Mouse (Mus musculus) heart, postnatal 36 days (tissue): ENCODE data around the gene Amer1. TPM values are rescaled to one million over a fixed set of nuclear protein-coding genes. Genes with fewer than 3 reads are reported as not detected.

ENCODE experiments used
- DNase-seq, 2 experiments: peaks; one replicate each; pipeline ENCODE4 v3.0.0; 2021 to 2022
- intact Hi-C: fragments of 180-260 bp; cut with DNase I; formaldehyde crosslinking; loops from one replicate; pipeline ENCODE4 v1.15.1; 2025
- total RNA-seq, 2 experiments: library from RNA; stranded (reverse); gene quantifications; 2 replicates each; pipeline ENCODE4 v1.2.3; 2021

Gene Amer1
- 1 to 10 TPM; 4.6 to 6.5 TPM for total RNA-seq

GRCm38 (mm10) chrX:95444776-95445111 is at the start of gene Amer1:
Gene Amer1 (minus strand): TSS chrX:95444872.
- intact Hi-C loops = loop anchor here (5.0 to 10.0 kb wide), 3 partner anchors 213 to 420 kb away; partner anchors contain the start of genes Spin4 and Zc4h2

GRCm38 (mm10) chrX:95457166-95457565 is 12.5 kb upstream of the Amer1 start:
- intact Hi-C loops = no loop called here
- DNase-seq = no peak

More at GRCm38 (mm10) chrX:95444776-95445111, at the start of gene Amer1:
- peak; percentile 89 to 91 for DNase-seq

- intact Hi-C loops = loop anchor here (10.0 kb wide), 2 partner anchors 281 to 421 kb away; partner anchors contain the start of gene Spin4
- no peak for DNase-seq
These were observed 1.2 kb upstream of the Amer1 start for GRCm38 (mm10) chrX:95445866-95446265.

GRCm38 (mm10) chrX:95445141-95445540 is 469 bp upstream of the Amer1 start:
- intact Hi-C loops = loop anchor here (10.0 kb wide), 2 partner anchors 280 to 420 kb away; partner anchors contain the start of gene Spin4
- no peak for DNase-seq

GRCm38 (mm10) chrX:95443898-95444775 is 535 bp downstream of the Amer1 start:
- intact Hi-C loops = loop anchor here (5.0 to 10.0 kb wide), 3 partner anchors 213 to 419 kb away; partner anchors contain the start of genes Spin4 and Zc4h2
- peak in 1 of 2 experiments; percentile 46 for DNase-seq

GRCm38 (mm10) chrX:95443390-95443789 is 1.3 kb downstream of the Amer1 start:
- peak; percentile 2 to 8 for DNase-seq
- intact Hi-C loops = loop anchor here (5.0 to 10.0 kb wide), 3 partner anchors 214 to 419 kb away; partner anchors contain the start of genes Spin4 and Zc4h2

GRCm38 (mm10) chrX:95442261-95442660 is 2.4 kb downstream of the Amer1 start:
- intact Hi-C loops = loop anchor here (5.0 to 10.0 kb wide), 3 partner anchors 215 to 417 kb away; partner anchors contain the start of genes Spin4 and Zc4h2
- DNase-seq = no peak

- no peak for DNase-seq
- intact Hi-C loops = loop anchor here (5.0 to 10.0 kb wide), 3 partner anchors 216 to 416 kb away; partner anchors contain the start of genes Spin4 and Zc4h2
These were observed 3.4 kb downstream of the Amer1 start for GRCm38 (mm10) chrX:95441290-95441689.

GRCm38 (mm10) chrX:95438491-95438890 is 6.2 kb downstream of the Amer1 start:
- intact Hi-C loops = no loop called here
- no peak for DNase-seq

GRCm38 (mm10) chrX:95437236-95437635 is 7.4 kb downstream of the Amer1 start:
- peak; percentile 13 to 15 for DNase-seq
- intact Hi-C loops = no loop called here

- DNase-seq = no peak
- intact Hi-C loops = loop anchor here (10.0 kb wide), 1 partner anchor 362 kb away; no protein-coding TSS in a partner anchor
These were observed 71.6 kb downstream of the Amer1 start for GRCm38 (mm10) chrX:95373101-95373500.

Other genes with a start within 250 kb of the Amer1 start
- 10 to 100 TPM; 15.0 to 16.2 TPM for gene Arhgef9, start 248.0 kb downstream of the Amer1 start, total RNA-seq
- 10 to 100 TPM; 16.3 to 16.9 TPM for gene Asb12, start 113.1 kb upstream of the Amer1 start, total RNA-seq
- gene Pfn5, start 113.2 kb upstream of the Amer1 start, total RNA-seq = not detected
- gene Zc4h2, start 213.6 kb upstream of the Amer1 start, total RNA-seq = 1 to 10 TPM; 1.2 to 1.3 TPM